Mouse (Mus musculus): ENCODE results near the gene Baiap2. TPM values are rescaled to one million over a fixed set of nuclear protein-coding genes. Genes with fewer than 3 reads are reported as not detected.

Baiap2 gene
- polyA plus RNA-seq, 1 experiment from 2014 or later, result 17.7 TPM

DNA sequence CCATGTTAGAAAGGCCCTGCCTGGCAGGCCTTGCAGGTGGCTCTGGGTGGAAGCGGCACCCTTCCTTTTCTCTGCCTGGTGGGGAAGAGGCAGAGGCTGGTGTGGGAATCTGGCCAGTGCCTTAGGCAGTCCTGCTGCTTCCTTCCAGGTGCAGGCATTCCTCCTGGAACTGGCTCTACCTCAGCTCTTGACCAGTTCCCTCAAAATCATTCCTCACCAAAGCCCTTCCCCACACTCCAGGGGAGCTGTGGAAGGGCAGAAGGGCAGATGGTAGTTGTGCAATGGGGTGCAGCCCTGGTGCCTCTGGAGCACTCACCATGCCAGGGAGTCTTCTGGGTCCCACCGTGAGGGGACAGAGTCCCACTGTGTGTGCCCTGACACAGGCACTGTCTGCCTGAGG is 6.1 kb upstream of the Baiap2 start:
- H3K27me3 ChIP-seq (ENCODE audit: control insufficient read depth, insufficient read depth, low read length), result no peaks in the 10 kb centered on the region
- H3K9ac ChIP-seq (ENCODE audit: low read length), result no peak overlapping the region
- no peaks in the 10 kb centered on the region for H3K9me3 ChIP-seq (ENCODE audit: control insufficient read depth, low read length)
- H3K4me3 ChIP-seq (ENCODE audit: low read depth, low read length), result no peak overlapping the region
- no peak overlapping the region for H3K4me2 ChIP-seq (ENCODE audit: low read depth, severe bottlenecking)
- peaks cover 30% of the 10 kb centered on the region for H3K4me1 ChIP-seq (ENCODE audit: control insufficient read depth, insufficient read depth, low read length)
- WGBS, result 80% methylated on average over 2 of the region's 2 CpGs
- no peak overlapping the region for H3K27ac ChIP-seq (replicated peaks; ENCODE audit: low read depth, low read length)
- ATAC-seq (ENCODE audit: insufficient number of reproducible peaks, low FRiP score, low TSS enrichment, low read depth) (no peak), DNase-seq (ENCODE audit: low spot score) (no peak)
- no peaks in the 10 kb centered on the region for H3K36me3 ChIP-seq (ENCODE audit: control insufficient read depth, insufficient read depth, low read length)

DNA sequence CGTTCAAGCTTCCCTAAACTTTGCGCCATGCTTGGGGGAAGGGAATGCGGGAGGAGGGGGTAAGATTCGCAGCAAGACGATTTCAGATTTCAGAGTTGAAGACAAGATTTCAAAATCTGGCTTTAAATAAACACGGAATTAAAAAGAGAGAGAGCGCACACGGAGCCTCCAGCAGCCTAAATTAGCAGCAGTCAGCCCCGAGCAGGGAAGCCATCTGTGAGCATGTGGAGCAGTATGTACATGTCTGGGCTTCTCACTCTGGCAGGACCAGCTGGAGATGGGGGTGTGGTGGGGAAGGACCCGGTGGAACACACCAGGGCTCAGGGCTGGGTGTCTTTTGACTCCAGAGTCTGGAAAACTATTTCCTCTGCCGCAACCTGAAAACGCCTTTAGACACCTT is 5.3 kb upstream of the Baiap2 start:
- no peaks in the 10 kb centered on the region for H3K9me3 ChIP-seq (ENCODE audit: control insufficient read depth, low read length)
- H3K9ac ChIP-seq (ENCODE audit: low read length), result no peak overlapping the region
- no peak overlapping the region for H3K4me3 ChIP-seq (ENCODE audit: low read depth, low read length)
- no peak overlapping the region for H3K4me2 ChIP-seq (ENCODE audit: low read depth, severe bottlenecking)
- no peaks in the 10 kb centered on the region for H3K27me3 ChIP-seq (ENCODE audit: control insufficient read depth, insufficient read depth, low read length)
- DNase-seq (ENCODE audit: low spot score) (no peak), ATAC-seq (ENCODE audit: insufficient number of reproducible peaks, low FRiP score, low TSS enrichment, low read depth) (no peak)
- H3K27ac ChIP-seq (replicated peaks; ENCODE audit: low read depth, low read length), result no peak overlapping the region
- 52% methylated on average over 12 of the region's 12 CpGs for WGBS
- peaks cover 34% of the 10 kb centered on the region for H3K4me1 ChIP-seq (ENCODE audit: control insufficient read depth, insufficient read depth, low read length)
- H3K36me3 ChIP-seq (ENCODE audit: control insufficient read depth, insufficient read depth, low read length), result no peaks in the 10 kb centered on the region

DNA sequence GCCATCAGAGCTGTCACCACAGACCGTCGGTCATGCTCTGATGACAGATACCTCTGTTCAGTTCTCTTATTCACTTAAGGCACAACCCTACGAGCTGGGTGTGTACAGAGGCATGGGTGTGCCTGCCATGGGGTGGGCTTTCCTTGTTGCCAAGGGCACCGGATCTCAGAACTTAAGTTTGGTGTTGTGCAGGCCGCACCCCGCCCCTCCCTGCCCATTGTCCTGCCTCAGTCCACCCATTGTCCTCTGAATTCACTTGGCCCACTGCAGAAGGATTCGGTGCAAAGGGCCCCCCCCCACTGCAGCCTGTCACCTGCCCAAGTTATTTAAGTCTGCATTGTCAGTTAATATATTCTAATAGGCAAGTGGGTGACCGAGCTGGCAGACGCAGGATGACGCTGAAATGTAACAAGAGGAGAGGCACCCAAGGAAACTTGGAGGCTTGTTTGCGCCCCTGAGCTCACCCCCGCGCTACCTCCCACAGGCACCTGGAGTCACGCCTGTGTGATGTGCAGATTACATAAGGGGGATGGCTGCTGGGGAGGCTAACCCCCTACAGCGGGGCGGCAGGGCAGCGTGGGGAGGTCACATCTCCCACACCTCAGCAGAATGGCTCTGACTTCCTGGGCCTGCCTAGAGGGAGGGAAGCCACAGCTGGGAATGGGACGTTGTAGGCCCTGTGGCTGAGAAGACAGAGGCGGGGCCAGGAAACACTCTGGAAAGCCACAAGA is 4.6 kb upstream of the Baiap2 start:
- peaks cover 30% of the 10 kb centered on the region for H3K4me1 ChIP-seq (ENCODE audit: control insufficient read depth, insufficient read depth, low read length)
- ATAC-seq (ENCODE audit: insufficient number of reproducible peaks, low FRiP score, low TSS enrichment, low read depth) (no peak), DNase-seq (ENCODE audit: low spot score) (no peak)
- H3K4me3 ChIP-seq (ENCODE audit: low read depth, low read length), result no peak overlapping the region
- H3K9me3 ChIP-seq (ENCODE audit: control insufficient read depth, low read length), result no peaks in the 10 kb centered on the region
- no peaks in the 10 kb centered on the region for H3K36me3 ChIP-seq (ENCODE audit: control insufficient read depth, insufficient read depth, low read length)
- no peak overlapping the region for H3K4me2 ChIP-seq (ENCODE audit: low read depth, severe bottlenecking)
- H3K27ac ChIP-seq (replicated peaks; ENCODE audit: low read depth, low read length), result no peak overlapping the region
- 50% methylated on average over 19 of the region's 19 CpGs for WGBS
- no peak overlapping the region for H3K9ac ChIP-seq (ENCODE audit: low read length)
- H3K27me3 ChIP-seq (ENCODE audit: control insufficient read depth, insufficient read depth, low read length), result no peaks in the 10 kb centered on the region

DNA sequence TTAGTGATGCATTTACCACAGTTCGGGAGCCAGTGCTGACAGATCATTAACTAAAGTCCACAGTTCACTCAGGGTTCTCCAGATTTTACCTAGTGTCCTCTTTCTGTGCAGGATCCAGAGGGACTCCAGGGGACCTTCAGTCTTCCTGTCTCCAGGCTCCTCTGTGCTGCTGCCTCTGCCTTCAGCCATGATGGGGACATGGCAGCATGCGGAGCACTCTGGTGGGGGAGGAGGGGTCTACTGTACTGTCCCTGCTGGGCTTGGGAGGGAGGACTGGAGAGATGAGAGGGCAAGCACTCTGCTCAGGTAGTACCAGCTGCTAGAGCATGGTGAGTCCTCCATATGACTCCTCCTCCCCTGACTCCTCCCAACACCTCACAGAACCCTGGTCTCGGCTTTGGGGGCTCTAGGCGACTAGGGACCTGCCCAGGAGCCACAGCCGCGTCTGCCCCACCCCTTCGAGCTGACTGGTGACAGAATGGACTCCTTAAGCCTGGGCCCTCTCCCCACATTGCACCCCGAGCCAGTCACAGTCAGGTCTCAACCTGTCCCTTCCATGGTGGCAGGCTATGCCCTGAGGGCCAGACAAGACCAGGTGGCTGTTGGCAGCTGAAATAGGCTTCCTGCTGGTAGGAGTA is 3.4 kb upstream of the Baiap2 start:
- ATAC-seq (ENCODE audit: insufficient number of reproducible peaks, low FRiP score, low TSS enrichment, low read depth) (no peak), DNase-seq (ENCODE audit: low spot score) (no peak)
- Histone ChIP-seq H3K36me3 (ENCODE audit: control insufficient read depth, insufficient read depth, low read length) (no peaks in the 10 kb centered on the region), H3K9ac (ENCODE audit: low read length) (no peak overlapping the region), H3K27me3 (ENCODE audit: control insufficient read depth, insufficient read depth, low read length) (no peaks in the 10 kb centered on the region), H3K4me2 (ENCODE audit: low read depth, severe bottlenecking) (no peak overlapping the region), H3K4me1 (ENCODE audit: control insufficient read depth, insufficient read depth, low read length) (peaks cover 36% of the 10 kb centered on the region), H3K4me3 (ENCODE audit: low read depth, low read length) (no peak overlapping the region), H3K9me3 (ENCODE audit: control insufficient read depth, low read length) (no peaks in the 10 kb centered on the region), H3K27ac (replicated peaks; ENCODE audit: low read depth, low read length) (no peak overlapping the region)
- 43% methylated on average over 8 of the region's 8 CpGs for WGBS

- no peak overlapping the region for H3K4me3 ChIP-seq (ENCODE audit: low read depth, low read length)
- H3K9me3 ChIP-seq (ENCODE audit: control insufficient read depth, low read length), result no peaks in the 10 kb centered on the region
- peaks cover 36% of the 10 kb centered on the region for H3K4me1 ChIP-seq (ENCODE audit: control insufficient read depth, insufficient read depth, low read length)
- DNase-seq (ENCODE audit: low spot score), result no peak
- H3K36me3 ChIP-seq (ENCODE audit: control insufficient read depth, insufficient read depth, low read length), result no peaks in the 10 kb centered on the region
- ATAC-seq (ENCODE audit: insufficient number of reproducible peaks, low FRiP score, low TSS enrichment, low read depth), result no peak
- 62% methylated on average over 4 of the region's 4 CpGs for WGBS
- H3K27ac ChIP-seq (replicated peaks; ENCODE audit: low read depth, low read length), result no peak overlapping the region
- H3K4me2 ChIP-seq (ENCODE audit: low read depth, severe bottlenecking), result no peak overlapping the region
- no peak overlapping the region for H3K9ac ChIP-seq (ENCODE audit: low read length)
- H3K27me3 ChIP-seq (ENCODE audit: control insufficient read depth, insufficient read depth, low read length), result no peaks in the 10 kb centered on the region
These were observed 2.9 kb upstream of the Baiap2 start for GRCm38 (mm10) chr11:119939711-119940106.

- no peak overlapping the region for H3K4me3 ChIP-seq (ENCODE audit: low read depth, low read length)
- no peak for ATAC-seq (ENCODE audit: insufficient number of reproducible peaks, low FRiP score, low TSS enrichment, low read depth)
- peaks cover 36% of the 10 kb centered on the region for H3K4me1 ChIP-seq (ENCODE audit: control insufficient read depth, insufficient read depth, low read length)
- no peaks in the 10 kb centered on the region for H3K9me3 ChIP-seq (ENCODE audit: control insufficient read depth, low read length)
- DNase-seq (ENCODE audit: low spot score), result no peak
- H3K27ac ChIP-seq (replicated peaks; ENCODE audit: low read depth, low read length), result no peak overlapping the region
- 51% methylated on average over 11 of the region's 11 CpGs for WGBS
- H3K9ac ChIP-seq (ENCODE audit: low read length), result no peak overlapping the region
- H3K27me3 ChIP-seq (ENCODE audit: control insufficient read depth, insufficient read depth, low read length), result no peaks in the 10 kb centered on the region
- H3K36me3 ChIP-seq (ENCODE audit: control insufficient read depth, insufficient read depth, low read length), result no peaks in the 10 kb centered on the region
- no peak overlapping the region for H3K4me2 ChIP-seq (ENCODE audit: low read depth, severe bottlenecking)
These were observed 2.4 kb upstream of the Baiap2 start for GRCm38 (mm10) chr11:119940142-119940541.

DNA sequence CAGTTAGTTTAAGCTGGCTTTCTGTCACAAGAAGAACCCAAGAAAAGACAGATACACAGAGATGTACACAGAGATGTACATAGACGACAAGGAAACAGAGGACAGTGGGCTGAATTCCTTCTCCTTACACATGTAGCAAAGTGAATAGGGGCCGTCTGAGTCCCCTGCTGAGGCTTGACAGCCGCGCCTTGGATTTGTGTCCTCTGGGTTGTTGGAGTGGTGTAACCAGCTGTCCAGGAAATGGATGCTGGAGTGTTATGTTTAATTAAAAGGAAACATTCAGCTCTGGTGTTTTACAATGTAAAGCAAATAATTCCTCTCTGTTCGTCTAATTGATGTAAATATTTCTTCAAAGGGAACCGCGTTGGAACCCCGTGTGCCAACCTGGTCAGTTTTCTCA is 769 bp upstream of the Baiap2 start:
- Histone ChIP-seq H3K36me3 (ENCODE audit: control insufficient read depth, insufficient read depth, low read length) (no peaks in the 10 kb centered on the region), H3K9me3 (ENCODE audit: control insufficient read depth, low read length) (no peaks in the 10 kb centered on the region), H3K9ac (ENCODE audit: low read length) (no peak overlapping the region), H3K4me1 (ENCODE audit: control insufficient read depth, insufficient read depth, low read length) (peaks cover 34% of the 10 kb centered on the region), H3K4me3 (ENCODE audit: low read depth, low read length) (peak overlapping the region; percentile 69), H3K27ac (replicated peaks; ENCODE audit: low read depth, low read length) (no peak overlapping the region), H3K4me2 (ENCODE audit: low read depth, severe bottlenecking) (peak overlapping the region; percentile 76), H3K27me3 (ENCODE audit: control insufficient read depth, insufficient read depth, low read length) (no peaks in the 10 kb centered on the region)
- ATAC-seq (ENCODE audit: insufficient number of reproducible peaks, low FRiP score, low TSS enrichment, low read depth), result no peak
- no peak for DNase-seq (ENCODE audit: low spot score)
- 6% methylated on average over 8 of the region's 8 CpGs for WGBS

GRCm38 (mm10) chr11:119942201-119942726 is 299 bp upstream of the Baiap2 start:
- DNase-seq (ENCODE audit: low spot score), result no peak
- ATAC-seq (ENCODE audit: insufficient number of reproducible peaks, low FRiP score, low TSS enrichment, low read depth), result peak; percentile 44
- peaks cover 32% of the 10 kb centered on the region for H3K4me1 ChIP-seq (ENCODE audit: control insufficient read depth, insufficient read depth, low read length)
- H3K9me3 ChIP-seq (ENCODE audit: control insufficient read depth, low read length), result no peaks in the 10 kb centered on the region
- H3K9ac ChIP-seq (ENCODE audit: low read length), result peak overlapping the region; percentile 66
- H3K27me3 ChIP-seq (ENCODE audit: control insufficient read depth, insufficient read depth, low read length), result no peaks in the 10 kb centered on the region
- H3K4me3 ChIP-seq (ENCODE audit: low read depth, low read length), result peak overlapping the region; percentile 69
- H3K27ac ChIP-seq (replicated peaks; ENCODE audit: low read depth, low read length), result peak overlapping the region; percentile 76
- H3K36me3 ChIP-seq (ENCODE audit: control insufficient read depth, insufficient read depth, low read length), result no peaks in the 10 kb centered on the region
- under 1% methylated on average over 43 of the region's 43 CpGs for WGBS
- peak overlapping the region; percentile 76 for H3K4me2 ChIP-seq (ENCODE audit: low read depth, severe bottlenecking)

All from limb, embryonic 11.5 days (tissue).